Mouse (Mus musculus) embryo, embryonic 11.5 days (tissue): ENCODE results near the gene Cd22.
"Not testable (repeated sequence)": the region's sequence is repeated elsewhere in the genome, so short reads cannot be mapped to it uniquely, and the experiment has no call there.

Experiments used
- DNase-seq: peaks from one replicate; pipeline ENCODE4 v3.0.0-alpha.2; 2012; ENCODE audit warnings: low read depth, low spot score

Gene Cd22

DNA sequence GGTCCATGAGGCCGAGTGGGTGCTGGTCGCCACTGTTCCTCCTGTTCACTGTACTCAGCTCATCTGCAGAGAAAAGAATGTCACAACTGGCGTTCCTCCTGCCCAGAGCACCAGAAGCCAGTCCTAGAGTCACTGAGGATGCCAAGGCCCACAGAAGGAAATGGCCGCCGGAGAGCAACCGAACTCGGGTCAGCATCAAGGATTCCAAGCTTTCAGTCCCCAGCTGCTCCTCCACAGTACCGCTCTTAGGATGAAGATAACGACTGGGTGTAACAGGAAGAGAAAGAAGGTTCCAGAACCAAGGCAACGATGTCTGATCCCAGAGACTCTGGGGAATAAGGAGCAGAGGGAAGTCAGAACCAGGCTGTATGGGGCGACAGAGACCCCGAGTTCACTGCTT, 18.7 kb downstream of the Cd22 start, which contains the start of gene Ffar1:
Ffar1 (minus strand) TSS at position 101 of the 400 bp plus-strand sequence.
- no peak for DNase-seq

DNA sequence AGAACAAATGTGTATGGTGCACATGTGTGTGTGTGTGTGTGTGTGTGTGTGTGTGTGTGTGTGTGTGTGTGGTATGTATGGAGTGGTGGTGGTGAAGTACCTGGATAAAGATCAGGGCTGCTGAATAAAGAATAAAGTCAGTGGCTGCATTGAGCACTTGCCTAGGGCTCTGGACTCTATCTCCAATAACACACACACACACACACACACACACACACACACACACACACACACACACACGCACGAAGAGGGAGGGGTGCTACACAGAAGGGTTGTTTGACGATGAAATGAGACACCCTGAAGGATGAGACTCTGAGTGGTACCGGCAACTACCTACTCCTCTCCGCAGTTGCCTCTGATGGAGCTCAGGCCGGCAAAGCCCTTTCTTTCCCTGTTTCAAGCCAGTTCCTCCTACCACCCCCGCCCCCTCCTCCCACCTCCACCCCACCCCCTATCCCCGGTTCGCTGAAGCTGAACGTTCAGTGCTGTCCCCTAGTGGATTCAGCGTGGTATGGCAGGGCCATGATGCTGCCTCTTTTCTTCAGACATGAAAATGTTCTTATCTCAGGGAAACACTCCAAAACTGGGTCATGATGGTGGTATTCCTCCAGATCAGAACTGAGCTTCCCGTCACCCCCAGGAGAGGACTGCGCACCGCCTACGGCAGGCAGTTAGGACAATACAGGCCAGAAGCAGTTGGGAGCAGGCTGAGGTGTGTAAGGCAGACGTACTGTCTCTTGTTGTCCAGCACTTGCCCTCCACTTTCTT, 20.3 kb downstream of the Cd22 start:
- DNase-seq = peak; percentile 43

DNA sequence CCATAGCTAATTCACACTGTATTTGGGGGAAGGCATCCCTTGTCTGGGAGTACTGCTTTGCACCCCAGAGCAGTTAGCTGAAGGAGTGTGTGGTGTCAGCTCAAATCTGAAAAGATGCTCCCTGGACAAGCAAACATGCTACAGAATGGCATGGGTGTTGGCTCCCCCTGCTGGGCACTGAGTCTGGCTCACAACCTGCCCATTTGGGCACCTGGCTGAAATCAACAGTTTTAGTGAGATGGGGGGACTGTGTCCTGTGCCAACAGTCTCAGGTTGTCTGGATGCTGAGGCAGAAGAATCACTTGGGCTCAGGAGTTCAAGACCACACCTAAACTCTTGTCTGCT, 20.9 kb downstream of the Cd22 start:
- peak; percentile 57 for DNase-seq

- DNase-seq = no peak
Measured at GRCm38 (mm10) chr7:30857746-30858145, 22.4 kb downstream of the Cd22 start.

DNA sequence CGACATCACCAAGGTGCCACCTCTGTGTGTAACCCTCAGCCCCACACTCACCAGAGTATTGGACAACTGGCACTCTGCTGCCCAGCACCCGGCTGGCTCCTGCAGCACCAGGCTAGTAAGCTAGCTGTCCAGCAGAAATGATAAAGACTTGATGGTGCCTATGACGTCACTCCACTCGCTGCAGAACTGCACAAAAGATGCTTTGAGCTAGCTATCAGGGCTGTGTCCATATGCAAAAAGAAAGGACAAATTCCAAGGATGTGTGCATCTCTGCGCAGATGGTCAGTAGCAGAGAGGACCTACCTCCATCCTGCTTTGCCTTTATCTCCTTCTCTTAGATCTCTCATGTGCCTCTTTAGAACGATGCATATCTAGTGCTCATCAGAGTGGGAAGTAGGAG, 24.1 kb downstream of the Cd22 start, which contains the start of gene Ffar3:
Ffar3 (minus strand) TSS at position 101 of the 400 bp plus-strand sequence.
- DNase-seq = no peak

DNA sequence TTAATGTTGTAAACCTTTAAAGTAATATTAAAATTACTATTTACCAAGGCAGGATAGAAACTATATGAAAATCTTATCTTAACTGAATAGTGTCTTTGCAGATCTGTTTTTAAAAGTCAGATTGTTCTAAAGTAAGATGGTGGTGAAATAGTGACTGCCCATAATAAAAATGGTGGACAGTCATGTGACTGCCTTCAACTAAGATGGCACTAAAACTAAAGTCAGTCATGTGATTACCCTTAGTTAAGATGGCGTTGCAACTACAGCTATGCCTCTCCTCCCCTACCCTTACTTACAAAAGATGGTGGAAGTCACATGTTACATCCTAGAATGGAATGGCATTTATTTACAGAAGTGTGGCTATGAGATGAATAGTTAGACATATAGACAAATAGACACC, 28.7 kb downstream of the Cd22 start:
- no peak for DNase-seq

DNA sequence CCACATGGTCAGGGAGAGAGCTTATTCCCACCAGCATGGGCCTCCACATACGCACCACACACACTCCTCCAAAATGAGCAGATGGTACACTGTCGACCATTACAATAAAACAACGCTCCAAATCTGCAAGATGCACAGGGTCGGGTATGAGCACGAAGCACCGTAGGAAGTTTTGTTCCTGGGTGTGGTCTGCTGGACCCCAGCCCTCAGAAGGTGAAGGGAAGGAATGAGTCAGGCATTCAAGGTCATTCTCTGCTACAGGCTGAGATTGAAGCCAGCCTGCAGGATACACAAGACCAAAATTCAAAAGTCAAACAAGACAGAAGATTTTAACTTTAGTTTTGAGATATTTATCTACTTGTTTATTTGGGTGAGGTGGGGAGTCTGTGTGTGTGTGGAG, 32.2 kb downstream of the Cd22 start:
- no peak for DNase-seq

GRCm38 (mm10) chr7:30847386-30847785, 32.8 kb downstream of the Cd22 start:
- no peak for DNase-seq

DNA sequence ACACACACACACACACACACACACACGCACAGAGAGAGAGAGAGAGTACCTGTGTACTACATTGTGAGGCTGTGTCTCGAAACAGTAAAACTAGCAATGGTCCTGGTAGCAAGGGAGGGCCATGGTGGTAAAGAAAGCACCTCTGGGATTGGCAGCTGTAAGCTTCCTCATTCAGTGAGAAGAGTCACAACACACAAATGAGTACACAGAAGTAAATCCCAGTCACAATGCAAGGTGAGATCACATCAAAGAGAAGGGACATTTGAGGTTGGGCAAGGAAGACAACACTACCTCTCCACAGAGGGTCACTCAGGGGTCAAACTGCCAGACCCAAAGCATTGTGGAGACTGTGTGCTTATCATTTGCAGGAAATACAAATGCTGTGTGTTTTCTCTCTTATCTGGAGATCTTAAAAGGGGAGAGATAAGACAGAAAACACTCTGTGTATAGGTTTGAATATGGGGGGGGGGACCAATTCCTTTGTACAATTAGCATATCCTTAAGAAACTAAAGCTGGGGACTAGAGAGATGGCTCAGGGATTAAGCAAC, 33.6 kb downstream of the Cd22 start:
- no peak for DNase-seq

DNA sequence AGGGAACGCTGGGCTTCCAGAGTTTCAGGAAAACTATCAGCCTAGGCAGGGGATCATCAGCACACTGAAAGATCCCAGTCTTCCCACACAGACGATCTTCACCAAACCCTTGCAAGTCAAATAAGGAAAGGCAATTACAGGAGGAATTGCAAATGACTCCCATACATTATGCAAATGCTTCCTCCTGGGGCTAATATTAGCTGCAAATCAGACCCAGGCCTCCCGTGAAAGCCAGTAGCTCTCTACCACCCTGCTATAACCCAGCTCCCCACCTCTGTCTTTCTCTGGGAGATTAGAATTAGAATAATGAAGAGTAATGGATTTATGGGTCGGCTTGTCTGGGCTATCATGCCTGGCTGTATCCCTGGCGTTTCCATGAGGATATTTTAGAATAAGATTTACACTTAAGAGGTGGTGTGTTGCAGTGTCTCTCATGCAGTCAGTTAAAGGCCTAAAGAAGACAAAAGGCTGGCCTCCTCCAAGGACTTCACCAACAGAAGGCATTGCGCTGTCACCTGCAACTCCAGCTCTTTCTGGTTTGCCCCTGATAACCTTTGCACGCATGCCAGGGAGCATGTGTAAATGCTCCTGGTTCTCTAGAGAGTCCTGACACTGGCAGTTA, 35.4 kb downstream of the Cd22 start:
- no peak for DNase-seq

- no peak for DNase-seq
Measured at GRCm38 (mm10) chr7:30842092-30842491, 38.0 kb downstream of the Cd22 start.

DNA sequence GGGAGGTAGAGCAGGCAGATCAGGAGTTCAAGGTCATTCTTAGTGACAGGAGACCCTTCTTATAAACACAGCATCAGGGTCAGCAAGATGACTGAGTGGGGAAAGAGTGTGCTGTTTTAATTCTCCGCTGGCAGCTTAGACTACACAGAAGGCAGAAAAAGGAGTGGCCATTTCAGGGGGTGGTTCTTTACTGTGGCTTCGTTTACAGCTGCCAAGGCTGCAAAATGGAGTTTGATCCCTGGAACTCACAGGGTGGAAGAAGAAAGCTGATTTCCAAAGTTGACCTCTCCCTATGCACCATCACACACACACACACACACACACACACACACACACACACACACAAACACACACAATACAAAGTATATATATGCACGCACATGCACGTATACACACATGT, 38.8 kb downstream of the Cd22 start:
- no peak for DNase-seq

- no peak for DNase-seq
Measured at GRCm38 (mm10) chr7:30840306-30840705, 39.8 kb downstream of the Cd22 start.

DNA sequence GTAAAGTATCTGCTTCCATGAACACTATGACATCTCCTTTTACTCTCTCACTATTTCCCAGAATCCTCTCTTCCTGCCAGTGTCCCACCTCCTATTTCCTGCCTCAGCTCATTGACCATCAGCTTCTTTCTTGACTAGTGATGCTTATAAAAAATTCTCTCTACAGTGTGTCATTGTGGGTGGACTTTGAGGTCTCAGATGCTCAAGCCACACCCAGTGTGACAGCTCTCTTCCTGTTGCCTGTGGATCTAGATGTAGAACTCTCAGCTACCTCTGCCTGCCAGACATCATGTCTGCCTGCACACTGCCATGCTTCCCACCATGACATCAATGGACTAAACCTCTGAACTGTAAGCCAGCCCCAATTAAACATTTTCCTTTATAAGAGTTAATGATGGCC, 42.9 kb downstream of the Cd22 start:
- no peak for DNase-seq

DNA sequence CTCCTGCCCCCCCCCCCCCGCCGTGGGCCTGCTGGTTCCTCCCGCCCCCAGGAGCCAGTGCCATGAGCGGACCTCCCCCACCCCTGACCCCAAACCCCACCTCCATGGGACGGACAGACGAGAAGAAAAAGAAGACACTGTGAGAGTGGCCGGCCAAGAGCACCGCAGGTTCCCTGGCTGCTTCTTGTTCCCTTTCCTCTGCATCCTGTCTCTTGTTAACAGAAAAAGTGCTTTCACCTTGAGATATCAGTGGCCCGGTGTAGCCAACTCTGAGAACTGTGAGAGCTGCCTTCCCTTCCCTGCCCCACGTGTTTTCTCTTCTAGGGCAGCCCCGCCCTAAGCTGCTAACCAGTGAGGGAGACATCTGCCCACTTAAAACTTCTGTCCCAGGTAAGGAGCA, 47.5 kb downstream of the Cd22 start:
- not testable (repeated sequence) for DNase-seq

DNA sequence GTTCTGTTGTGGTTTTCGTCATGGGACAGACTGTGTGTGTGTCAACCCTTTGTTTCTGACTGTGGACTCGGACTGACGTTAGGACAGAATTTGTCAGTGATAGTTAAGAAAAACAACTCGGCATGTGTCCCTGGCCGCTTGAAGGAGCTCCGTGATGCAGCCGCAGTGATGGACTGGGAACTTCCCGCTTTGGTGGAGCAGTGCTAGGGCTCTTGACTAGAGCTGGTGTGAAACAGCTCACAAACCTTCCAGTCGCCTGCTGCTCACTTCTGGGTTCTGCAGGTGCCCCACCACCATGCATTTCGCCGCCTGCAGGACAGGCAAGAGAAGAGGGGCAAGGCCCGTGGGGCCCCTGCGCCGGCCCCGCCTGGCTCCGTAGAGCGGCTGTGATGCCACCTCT, 47.9 kb downstream of the Cd22 start:
- no peak for DNase-seq

DNA sequence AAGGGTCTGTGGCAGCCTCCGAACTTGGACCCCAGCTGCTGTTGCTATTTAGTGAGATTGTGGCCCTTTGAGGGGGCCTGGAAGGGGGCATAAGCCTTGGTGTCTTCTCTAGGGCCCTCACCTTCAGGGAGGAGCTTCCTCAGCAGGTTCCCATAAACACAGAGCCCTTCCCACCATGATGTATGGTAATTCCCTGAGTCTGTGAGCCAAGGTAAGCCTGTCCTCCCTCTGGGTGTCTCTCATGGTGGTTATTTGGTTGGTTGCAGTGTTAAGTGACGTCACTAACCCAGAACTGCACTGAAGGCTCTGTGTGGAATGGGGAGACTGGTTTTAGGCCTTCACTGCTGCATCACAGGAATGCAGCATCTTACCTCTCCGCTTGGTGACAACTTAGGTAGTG, 50.7 kb downstream of the Cd22 start:
- no peak for DNase-seq

DNA sequence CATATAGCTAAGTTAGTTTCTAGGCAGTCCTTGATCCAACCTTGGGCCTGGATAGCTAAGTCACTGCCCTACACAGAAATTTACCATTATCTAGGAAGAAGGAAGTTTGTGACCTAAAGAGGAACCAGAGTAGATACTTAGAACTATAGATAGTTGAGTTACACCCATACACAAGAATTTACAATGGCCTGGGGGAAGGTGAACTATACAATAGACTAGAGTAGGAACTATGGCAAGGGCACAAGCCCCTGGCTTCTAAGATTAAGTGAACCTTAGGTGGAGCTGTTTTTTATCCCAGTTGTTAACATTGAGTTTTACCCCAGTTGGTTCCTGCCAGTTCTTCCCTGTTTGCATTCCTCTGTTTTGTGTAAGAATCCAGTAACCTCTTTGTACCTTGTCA, 51.3 kb downstream of the Cd22 start:
- DNase-seq = not testable (repeated sequence)

DNA sequence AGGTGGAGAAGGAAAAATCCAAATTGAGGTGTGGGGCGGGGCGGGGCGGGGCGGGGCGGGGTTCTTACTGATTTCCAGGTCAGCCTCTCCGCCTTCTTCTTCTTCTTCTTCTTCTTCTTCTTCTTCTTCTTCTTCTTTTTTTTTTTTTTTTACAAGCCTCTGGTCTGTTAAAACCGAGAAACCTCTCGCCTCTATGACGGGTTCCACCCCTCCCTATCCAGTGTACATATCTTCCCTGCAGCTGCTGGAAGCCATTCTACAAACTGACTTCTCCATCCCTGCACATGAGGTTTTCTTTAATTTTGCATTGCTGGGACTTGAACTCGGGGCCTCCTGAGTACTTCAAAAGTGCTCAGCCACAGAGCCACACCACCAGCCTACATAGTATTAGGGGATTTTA, 53.5 kb downstream of the Cd22 start:
- no peak for DNase-seq

- DNase-seq = no peak
Measured at GRCm38 (mm10) chr7:30824306-30824705, 55.8 kb downstream of the Cd22 start.

GRCm38 (mm10) chr7:30823675-30824074, 56.5 kb downstream of the Cd22 start, which contains the start of gene Ffar2:
Ffar2 (minus strand) TSS chr7:30823775.
- no peak for DNase-seq

DNA sequence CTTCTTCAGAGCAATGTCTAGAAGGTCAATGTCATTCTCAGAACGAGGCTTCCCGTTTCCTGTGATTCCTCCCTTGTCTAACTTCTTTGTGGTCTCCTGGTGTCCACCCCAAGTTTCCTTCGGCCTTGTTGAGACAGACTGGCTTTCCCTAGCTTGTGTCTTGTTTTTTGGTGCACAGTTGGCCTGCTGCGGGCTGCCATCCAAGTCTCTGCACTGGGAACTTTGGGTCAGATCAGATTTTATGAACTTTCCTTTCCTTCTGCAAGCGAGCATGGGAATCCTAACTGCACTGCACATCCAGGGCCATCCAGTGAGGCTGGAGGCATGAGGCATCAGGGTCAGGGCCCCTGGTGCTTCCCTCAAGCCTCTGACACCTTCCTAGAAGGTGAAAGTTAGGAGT, 58.6 kb downstream of the Cd22 start:
- DNase-seq = no peak

DNA sequence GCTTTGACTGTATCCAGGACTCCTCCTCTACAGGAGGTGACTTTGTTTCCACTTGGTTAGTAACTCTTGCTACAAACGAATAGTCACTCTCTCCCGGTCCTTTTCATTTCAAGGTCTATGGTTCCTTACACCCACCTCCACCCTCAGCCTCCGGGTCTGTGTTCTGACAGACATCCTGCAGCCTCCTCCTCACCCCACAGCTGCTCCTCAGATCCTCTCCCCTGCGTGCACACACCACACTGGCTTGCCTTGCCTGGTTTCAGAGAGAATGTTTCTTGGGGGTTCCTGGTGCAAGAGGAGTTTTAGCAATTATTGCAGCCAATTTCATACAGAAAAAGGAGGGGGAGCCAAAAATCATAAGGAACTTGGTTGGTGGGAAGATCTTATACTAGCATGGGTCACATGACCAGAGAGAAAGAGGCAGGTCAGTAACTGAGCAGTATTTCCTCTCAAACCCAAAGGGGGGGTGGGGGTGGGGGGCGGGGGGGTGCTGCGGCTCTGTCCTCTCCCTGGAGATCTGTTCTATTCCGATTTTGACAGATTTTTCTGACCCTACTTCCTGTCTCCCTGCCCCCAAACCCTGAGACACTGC, 59.2 kb downstream of the Cd22 start:
- DNase-seq = no peak
